Mouse (Mus musculus): ENCODE measurements around the gene Psmg3. TPM values are rescaled to one million over a fixed set of nuclear protein-coding genes. Genes with fewer than 3 reads are reported as not detected.
A peak's percentile ranks its signal among the peaks of the same experiment; 100 is the strongest.

Gene Psmg3
- total RNA-seq, 2 experiments from 2014 or later = 20.5 to 21.0 TPM

GRCm38 (mm10) chr5:139797473-139798167 lies 29.1 kb downstream of the Psmg3 start:
- peak; percentile 77 to 78 for DNase-seq (ENCODE audit: low spot score in 2 of 2)
- intact Hi-C loops (cut with DNase I) = no loop called here

- peak; percentile 49 to 82 for DNase-seq (ENCODE audit: low spot score in 2 of 2)
- intact Hi-C loops (cut with DNase I) = no loop called here
These were observed 29.8 kb downstream of the Psmg3 start for GRCm38 (mm10) chr5:139796900-139797299.

GRCm38 (mm10) chr5:139796001-139796620 lies 30.6 kb downstream of the Psmg3 start:
- intact Hi-C loops (cut with DNase I) = no loop called here
- DNase-seq (ENCODE audit: low spot score in 2 of 2) = no peak

GRCm38 (mm10) chr5:139794938-139795337 lies 31.7 kb downstream of the Psmg3 start:
- DNase-seq (ENCODE audit: low spot score in 2 of 2) = no peak
- intact Hi-C loops (cut with DNase I) = no loop called here

GRCm38 (mm10) chr5:139794137-139794536 lies 32.5 kb downstream of the Psmg3 start:
- intact Hi-C loops (cut with DNase I) = no loop called here
- no peak for DNase-seq (ENCODE audit: low spot score in 2 of 2)

- intact Hi-C loops (cut with DNase I) = no loop called here
- DNase-seq (ENCODE audit: low spot score in 2 of 2) = no peak
These were observed 33.2 kb downstream of the Psmg3 start for GRCm38 (mm10) chr5:139793338-139794089.

GRCm38 (mm10) chr5:139792966-139793337 lies 33.7 kb downstream of the Psmg3 start:
- intact Hi-C loops (cut with DNase I) = no loop called here
- no peak for DNase-seq (ENCODE audit: low spot score in 2 of 2)

- intact Hi-C loops (cut with DNase I) = no loop called here
- no peak for DNase-seq (ENCODE audit: low spot score in 2 of 2)
These were observed 34.4 kb downstream of the Psmg3 start for GRCm38 (mm10) chr5:139792159-139792775.

- intact Hi-C loops (cut with DNase I) = no loop called here
- DNase-seq (ENCODE audit: low spot score in 2 of 2) = peak; percentile 90 to 94
These were observed 35.2 kb downstream of the Psmg3 start, which contains the start of gene Mafk for GRCm38 (mm10) chr5:139791227-139792158. Gene Mafk (plus strand): TSS chr5:139791513.

- DNase-seq (ENCODE audit: low spot score in 2 of 2) = no peak
- intact Hi-C loops (cut with DNase I) = no loop called here
These were observed 37.2 kb downstream of the Psmg3 start for GRCm38 (mm10) chr5:139789466-139789865.

GRCm38 (mm10) chr5:139781406-139781805 lies 45.3 kb downstream of the Psmg3 start:
- intact Hi-C loops (cut with DNase I) = no loop called here
- no peak for DNase-seq (ENCODE audit: low spot score in 2 of 2)

- intact Hi-C loops (cut with DNase I) = loop anchor here (5.0 kb wide), 1 partner anchor 40 kb away; the partner anchor contains the start of gene Tmem184a
These were observed 49.7 kb downstream of the Psmg3 start for GRCm38 (mm10) chr5:139776966-139777365.

GRCm38 (mm10) chr5:139775216-139775926 lies 51.3 kb downstream of the Psmg3 start, which contains the start of gene Ints1:
Gene Ints1 (minus strand): TSS chr5:139775674.
- DNase-seq (ENCODE audit: low spot score in 2 of 2) = peak; percentile 95 to 98
- intact Hi-C loops (cut with DNase I) = loop anchor here (5.0 kb wide), 1 partner anchor 42 kb away; the partner anchor contains the start of gene Tmem184a

More at GRCm38 (mm10) chr5:139776966-139777365, 49.7 kb downstream of the Psmg3 start:
- DNase-seq (ENCODE audit: low spot score in 2 of 2) = no peak

Other genes with a start within 250 kb of the Psmg3 start
- 1 to 10 TPM; 2.0 to 2.4 TPM for gene Micall2, start 90.5 kb downstream of the Psmg3 start, total RNA-seq (2021)
- gene Ints1, start 51.2 kb downstream of the Psmg3 start, total RNA-seq (2021) = 10 to 100 TPM; 82.7 to 91.5 TPM
- 1 to 10 TPM; 6.8 TPM for gene Mafk, start 35.4 kb downstream of the Psmg3 start, total RNA-seq (2021)
- under 1 TPM in 1 of 2 experiments, not detected in 1; 0.48 TPM for gene Tmem184a, start 7.0 kb downstream of the Psmg3 start, total RNA-seq (2021)
- not detected for gene Gm26938, start 478 bp downstream of the Psmg3 start, total RNA-seq (2021)
- 10 to 100 TPM; 35.0 to 37.6 TPM for gene Elfn1, start 81.1 kb upstream of the Psmg3 start, total RNA-seq (2021)